Mouse (Mus musculus): ENCODE measurements at regions not wholly inside any gene's neighbourhood (a gene's known extent, or its start where the extent isn't known, plus 50 kb on each side); places are given as distances from the start of the nearest gene placed in this dataset.

- DNase-seq (ENCODE audit: low spot score), result peak; percentile 69
- ATAC-seq (ENCODE audit: low FRiP score), result no peak
- no peaks in the 10 kb centered on the region for H3K4me1 ChIP-seq (replicated peaks; ENCODE audit: control insufficient read depth, insufficient read depth, low read length)
Observed at GRCm38 (mm10) chr1:124517543-124518171, 472.3 kb upstream of the Dpp10 start.

GRCm38 (mm10) chr1:124510492-124510891 lies 465.1 kb upstream of the Dpp10 start:
- Histone ChIP-seq H3K27ac (no peak overlapping the region), H3K4me3 (replicated peaks; ENCODE audit: low read length) (no peak overlapping the region), H3K4me1 (replicated peaks; ENCODE audit: control insufficient read depth, insufficient read depth, low read length) (no peaks in the 10 kb centered on the region), H3K9me3 (ENCODE audit: control insufficient read depth, low read length) (no peaks in the 10 kb centered on the region), H3K9ac (no peak overlapping the region), H3K36me3 (replicated peaks; ENCODE audit: control insufficient read depth, insufficient read depth) (no peaks in the 10 kb centered on the region), H3K4me2 (replicated peaks) (no peak overlapping the region), H3K27me3 (ENCODE audit: control insufficient read depth, insufficient read depth, low read length) (no peaks in the 10 kb centered on the region)
- DNase-seq (ENCODE audit: low spot score) (no peak), ATAC-seq (ENCODE audit: low FRiP score) (no peak)
- 94% methylated on average over 7 of the region's 7 CpGs for WGBS

More at GRCm38 (mm10) chr1:124517543-124518171, 472.3 kb upstream of the Dpp10 start:
- no peak overlapping the region for H3K9ac ChIP-seq
- 86% methylated on average over 3 of the region's 3 CpGs for WGBS
- no peak overlapping the region for H3K4me2 ChIP-seq (replicated peaks)
- no peaks in the 10 kb centered on the region for H3K27me3 ChIP-seq (ENCODE audit: control insufficient read depth, insufficient read depth, low read length)
- H3K4me3 ChIP-seq (replicated peaks; ENCODE audit: low read length), result no peak overlapping the region
- H3K27ac ChIP-seq, result no peak overlapping the region
- H3K36me3 ChIP-seq (replicated peaks; ENCODE audit: control insufficient read depth, insufficient read depth), result no peaks in the 10 kb centered on the region
- no peaks in the 10 kb centered on the region for H3K9me3 ChIP-seq (ENCODE audit: control insufficient read depth, low read length)

- Histone ChIP-seq H3K9me3 (ENCODE audit: control insufficient read depth, low read length) (no peaks in the 10 kb centered on the region), H3K9ac (no peak overlapping the region), H3K4me3 (replicated peaks; ENCODE audit: low read length) (no peak overlapping the region), H3K4me2 (replicated peaks) (no peak overlapping the region), H3K36me3 (replicated peaks; ENCODE audit: control insufficient read depth, insufficient read depth) (no peaks in the 10 kb centered on the region), H3K27ac (no peak overlapping the region), H3K4me1 (replicated peaks; ENCODE audit: control insufficient read depth, insufficient read depth, low read length) (no peaks in the 10 kb centered on the region), H3K27me3 (ENCODE audit: control insufficient read depth, insufficient read depth, low read length) (no peaks in the 10 kb centered on the region)
- DNase-seq (ENCODE audit: low spot score) (no peak), ATAC-seq (ENCODE audit: low FRiP score) (no peak)
Observed at GRCm38 (mm10) chr1:124488456-124488855, 443.1 kb upstream of the Dpp10 start.

- DNase-seq (ENCODE audit: low spot score) (no peak), ATAC-seq (ENCODE audit: low FRiP score) (no peak)
- no peaks in the 10 kb centered on the region for H3K36me3 ChIP-seq (replicated peaks; ENCODE audit: control insufficient read depth, insufficient read depth)
- no peak overlapping the region for H3K27ac ChIP-seq
- no peaks in the 10 kb centered on the region for H3K4me1 ChIP-seq (replicated peaks; ENCODE audit: control insufficient read depth, insufficient read depth, low read length)
- H3K9ac ChIP-seq, result no peak overlapping the region
- H3K4me2 ChIP-seq (replicated peaks), result no peak overlapping the region
- no peaks in the 10 kb centered on the region for H3K27me3 ChIP-seq (ENCODE audit: control insufficient read depth, insufficient read depth, low read length)
- H3K4me3 ChIP-seq (replicated peaks; ENCODE audit: low read length), result no peak overlapping the region
- no peaks in the 10 kb centered on the region for H3K9me3 ChIP-seq (ENCODE audit: control insufficient read depth, low read length)
Observed at GRCm38 (mm10) chr1:124487965-124488364, 442.6 kb upstream of the Dpp10 start.

- Histone ChIP-seq H3K36me3 (replicated peaks; ENCODE audit: control insufficient read depth, insufficient read depth) (no peaks in the 10 kb centered on the region), H3K27me3 (ENCODE audit: control insufficient read depth, insufficient read depth, low read length) (no peaks in the 10 kb centered on the region), H3K27ac (no peak overlapping the region), H3K4me2 (replicated peaks) (no peak overlapping the region), H3K9ac (no peak overlapping the region), H3K9me3 (ENCODE audit: control insufficient read depth, low read length) (no peaks in the 10 kb centered on the region), H3K4me1 (replicated peaks; ENCODE audit: control insufficient read depth, insufficient read depth, low read length) (no peaks in the 10 kb centered on the region), H3K4me3 (replicated peaks; ENCODE audit: low read length) (no peak overlapping the region)
- no peak for DNase-seq (ENCODE audit: low spot score)
- no peak for ATAC-seq (ENCODE audit: low FRiP score)
- WGBS, result 46% methylated on average over 1 of the region's 1 CpGs
Observed at GRCm38 (mm10) chr1:124450128-124450527, 404.8 kb upstream of the Dpp10 start.

- Histone ChIP-seq H3K9ac (no peak overlapping the region), H3K27ac (no peak overlapping the region), H3K4me3 (replicated peaks; ENCODE audit: low read length) (no peak overlapping the region), H3K9me3 (ENCODE audit: control insufficient read depth, low read length) (no peaks in the 10 kb centered on the region), H3K36me3 (replicated peaks; ENCODE audit: control insufficient read depth, insufficient read depth) (no peaks in the 10 kb centered on the region), H3K4me1 (replicated peaks; ENCODE audit: control insufficient read depth, insufficient read depth, low read length) (no peaks in the 10 kb centered on the region), H3K27me3 (ENCODE audit: control insufficient read depth, insufficient read depth, low read length) (no peaks in the 10 kb centered on the region), H3K4me2 (replicated peaks) (no peak overlapping the region)
- DNase-seq (ENCODE audit: low spot score) (no peak), ATAC-seq (ENCODE audit: low FRiP score) (no peak)
- WGBS, result 86% methylated on average over 1 of the region's 1 CpGs
Observed at GRCm38 (mm10) chr1:124439526-124439925, 394.2 kb upstream of the Dpp10 start.

- H3K9me3 ChIP-seq (ENCODE audit: control insufficient read depth, low read length), result 0 out of 2 replicates have a peak, but pooled peaks cover 10% of the 10 kb centered on the region
- DNase-seq (ENCODE audit: low spot score), result no peak
- no peaks in the 10 kb centered on the region for H3K36me3 ChIP-seq (replicated peaks; ENCODE audit: control insufficient read depth, insufficient read depth)
- no peak overlapping the region for H3K27ac ChIP-seq
- H3K4me2 ChIP-seq (replicated peaks), result no peak overlapping the region
- no peak for ATAC-seq (ENCODE audit: low FRiP score)
- H3K4me1 ChIP-seq (replicated peaks; ENCODE audit: control insufficient read depth, insufficient read depth, low read length), result no peaks in the 10 kb centered on the region
- no peaks in the 10 kb centered on the region for H3K27me3 ChIP-seq (ENCODE audit: control insufficient read depth, insufficient read depth, low read length)
- no peak overlapping the region for H3K4me3 ChIP-seq (replicated peaks; ENCODE audit: low read length)
- H3K9ac ChIP-seq, result no peak overlapping the region
Observed at GRCm38 (mm10) chr1:124435850-124436249, 390.5 kb upstream of the Dpp10 start.

- DNase-seq (ENCODE audit: low spot score) (no peak), ATAC-seq (ENCODE audit: low FRiP score) (no peak)
- no peak overlapping the region for H3K9ac ChIP-seq
- H3K4me1 ChIP-seq (replicated peaks; ENCODE audit: control insufficient read depth, insufficient read depth, low read length), result no peaks in the 10 kb centered on the region
- 0 out of 2 replicates have a peak, but pooled peaks cover 10% of the 10 kb centered on the region for H3K9me3 ChIP-seq (ENCODE audit: control insufficient read depth, low read length)
- whole genome bisulfite sequencing, result 79% methylated on average over 4 of the region's 4 CpGs
- no peak overlapping the region for H3K4me2 ChIP-seq (replicated peaks)
- H3K27me3 ChIP-seq (ENCODE audit: control insufficient read depth, insufficient read depth, low read length), result no peaks in the 10 kb centered on the region
- no peak overlapping the region for H3K4me3 ChIP-seq (replicated peaks; ENCODE audit: low read length)
- H3K27ac ChIP-seq, result no peak overlapping the region
- no peaks in the 10 kb centered on the region for H3K36me3 ChIP-seq (replicated peaks; ENCODE audit: control insufficient read depth, insufficient read depth)
Observed at GRCm38 (mm10) chr1:124429583-124429982, 384.2 kb upstream of the Dpp10 start.

GRCm38 (mm10) chr1:124416762-124417161 lies 371.4 kb upstream of the Dpp10 start:
- Histone ChIP-seq H3K4me1 (replicated peaks; ENCODE audit: control insufficient read depth, insufficient read depth, low read length) (no peaks in the 10 kb centered on the region), H3K9ac (no peak overlapping the region), H3K4me2 (replicated peaks) (no peak overlapping the region), H3K4me3 (replicated peaks; ENCODE audit: low read length) (no peak overlapping the region), H3K27me3 (ENCODE audit: control insufficient read depth, insufficient read depth, low read length) (no peaks in the 10 kb centered on the region), H3K27ac (no peak overlapping the region), H3K9me3 (ENCODE audit: control insufficient read depth, low read length) (no peaks in the 10 kb centered on the region), H3K36me3 (replicated peaks; ENCODE audit: control insufficient read depth, insufficient read depth) (no peaks in the 10 kb centered on the region)
- ATAC-seq (ENCODE audit: low FRiP score) (no peak), DNase-seq (ENCODE audit: low spot score) (no peak)
- 78% methylated on average over 4 of the region's 4 CpGs for WGBS

- DNase-seq (ENCODE audit: low spot score) (no peak), ATAC-seq (ENCODE audit: low FRiP score) (no peak)
- no peaks in the 10 kb centered on the region for H3K36me3 ChIP-seq (replicated peaks; ENCODE audit: control insufficient read depth, insufficient read depth)
- H3K9ac ChIP-seq, result no peak overlapping the region
- no peaks in the 10 kb centered on the region for H3K4me1 ChIP-seq (replicated peaks; ENCODE audit: control insufficient read depth, insufficient read depth, low read length)
- H3K4me2 ChIP-seq (replicated peaks), result no peak overlapping the region
- H3K27me3 ChIP-seq (ENCODE audit: control insufficient read depth, insufficient read depth, low read length), result no peaks in the 10 kb centered on the region
- 54% methylated on average over 2 of the region's 2 CpGs for WGBS
- no peak overlapping the region for H3K4me3 ChIP-seq (replicated peaks; ENCODE audit: low read length)
- no peaks in the 10 kb centered on the region for H3K9me3 ChIP-seq (ENCODE audit: control insufficient read depth, low read length)
- H3K27ac ChIP-seq, result no peak overlapping the region
Observed at GRCm38 (mm10) chr1:124410236-124410635, 364.9 kb upstream of the Dpp10 start.

All from hindbrain, embryonic 14.5 days (tissue).